Mouse (Mus musculus) bone marrow macrophage, adult 2 months (primary cell): ENCODE results near the gene Dido1. TPM values are rescaled to one million over a fixed set of nuclear protein-coding genes. Genes with fewer than 3 reads are reported as not detected.

Experiments
- H3K27ac ChIP-seq: 2 replicates; pipeline ENCODE4 v1.5.1; 2012; ENCODE audit warnings: low read depth, low read length; ENCODE audit not compliant: insufficient read depth
- H3K4me1 ChIP-seq: 2 replicates; pipeline ENCODE4 v1.6.1; 2012; ENCODE audit warnings: low read length; ENCODE audit not compliant: control insufficient read depth, insufficient read depth
- H3K4me3 ChIP-seq: 2 replicates; pipeline ENCODE4 v1.5.1; 2012; ENCODE audit warnings: mild to moderate bottlenecking, low read length, moderate library complexity; ENCODE audit not compliant: insufficient read depth
- CTCF ChIP-seq: IDR thresholded peaks from 2 replicates; pipeline ENCODE4 v1.5.1; 2012; ENCODE audit warnings: low read depth, mild to moderate bottlenecking, low read length, moderate library complexity
- POLR2A ChIP-seq: IDR thresholded peaks from 2 replicates; pipeline ENCODE4 v1.6.1; 2012; ENCODE audit warnings: mild to moderate bottlenecking, low read depth, low read length, borderline replicate concordance
- polyA plus RNA-seq: library from polyadenylated mRNA; stranded (reverse); fragments of >200 nt; gene quantifications from 2 replicates; pipeline ENCODE4 v1.2.4, GENCODE M21; 2012; ENCODE audit not compliant: missing spikeins, insufficient read depth, insufficient read length

Dido1 gene
- polyA plus RNA-seq, 1 experiment: 30.2 TPM

GRCm38 (mm10) chr2:180646841-180647240, 63.0 kb downstream of the Dido1 start:
- no peaks in the 10 kb centered on the region for H3K4me1 ChIP-seq

GRCm38 (mm10) chr2:180643626-180644025, 66.2 kb downstream of the Dido1 start:
- no peak overlapping the region for H3K4me3 ChIP-seq
- no peak for TF ChIP-seq POLR2A
- no peak for TF ChIP-seq CTCF
- H3K4me1 ChIP-seq: no peaks in the 10 kb centered on the region
- no peak overlapping the region for H3K27ac ChIP-seq

More at GRCm38 (mm10) chr2:180646841-180647240, 63.0 kb downstream of the Dido1 start:
- no peak overlapping the region for H3K27ac ChIP-seq
- TF ChIP-seq POLR2A: no peak
- TF ChIP-seq CTCF: no peak
- no peak overlapping the region for H3K4me3 ChIP-seq

- Histone ChIP-seq H3K27ac (no peak within 1 kb of the TSS), H3K4me1 (no peaks in the 10 kb centered on the region), H3K4me3 (no peak within 1 kb of the TSS)
- no peak for TF ChIP-seq POLR2A
- TF ChIP-seq CTCF: no peak
Observed at GRCm38 (mm10) chr2:180642555-180643260, 67.1 kb downstream of the Dido1 start, which contains the start of gene Tcfl5. Gene Tcfl5, minus strand, starts transcription at chr2:180642708.

GRCm38 (mm10) chr2:180641576-180642554, 67.9 kb downstream of the Dido1 start:
- TF ChIP-seq POLR2A: no peak
- TF ChIP-seq CTCF: no peak
- Histone ChIP-seq H3K4me1 (no peaks in the 10 kb centered on the region), H3K27ac (no peak overlapping the region), H3K4me3 (no peak overlapping the region)

DNA sequence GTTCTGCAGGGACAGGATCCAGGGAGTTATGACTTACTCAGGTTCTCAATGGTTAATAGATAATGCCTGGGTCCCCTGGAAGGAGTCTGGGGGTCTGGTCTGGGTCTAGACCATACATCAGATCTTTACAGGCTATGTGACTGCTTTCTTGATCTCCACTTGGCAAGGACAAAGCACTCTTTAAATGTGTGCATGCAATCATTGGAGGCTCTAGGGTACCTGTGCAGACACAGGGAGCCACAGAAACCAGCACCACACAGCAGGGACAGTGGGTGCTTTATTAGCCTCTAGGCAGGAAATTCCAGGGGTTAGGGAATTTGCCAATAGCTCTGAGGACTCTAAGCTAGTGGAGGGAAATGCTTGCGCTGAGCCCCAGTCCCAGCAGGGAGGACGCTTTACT, 97.9 kb downstream of the Dido1 start:
- no peak overlapping the region for H3K27ac ChIP-seq
- H3K4me3 ChIP-seq: no peak overlapping the region
- no peak for TF ChIP-seq CTCF
- TF ChIP-seq POLR2A: no peak
- no peaks in the 10 kb centered on the region for H3K4me1 ChIP-seq

DNA sequence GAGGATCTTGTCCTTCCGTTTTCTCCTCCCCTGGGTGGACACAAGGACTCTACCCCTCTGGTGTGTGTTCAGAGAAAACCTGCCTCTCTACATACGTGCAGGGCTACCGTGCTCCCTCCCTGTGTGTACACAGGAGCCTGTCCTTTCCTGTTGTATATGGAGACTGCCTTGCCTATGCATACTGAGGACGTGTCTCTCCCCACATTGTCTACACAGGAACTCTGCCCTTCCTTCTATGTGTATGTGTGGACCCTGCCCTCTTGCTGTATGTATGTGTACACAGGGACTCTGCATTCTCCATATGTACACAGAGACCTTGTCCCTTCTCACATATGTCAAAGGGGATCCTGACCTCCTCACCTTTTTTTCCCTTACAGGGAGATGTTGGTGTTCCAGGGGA, 99.5 kb downstream of the Dido1 start:
- Histone ChIP-seq H3K4me1 (no peaks in the 10 kb centered on the region), H3K4me3 (no peak overlapping the region), H3K27ac (no peak overlapping the region)
- TF ChIP-seq CTCF: no peak
- TF ChIP-seq POLR2A: no peak

Other genes starting within 250 kb of the Dido1 start
- not detected in 2 replicates for gene Ntsr1, start 210.0 kb downstream of the Dido1 start, polyA plus RNA-seq
- 13.8 and 15.0 TPM in 2 replicates for gene Mrgbp, start 128.7 kb downstream of the Dido1 start, polyA plus RNA-seq
- 75.4 and 76.8 TPM in 2 replicates for gene Ogfr, start 120.8 kb downstream of the Dido1 start, polyA plus RNA-seq
- 0.28 and 1.8 TPM in 2 replicates for gene Col9a3, start 112.2 kb downstream of the Dido1 start, polyA plus RNA-seq
- gene Tcfl5, start 67.3 kb downstream of the Dido1 start, polyA plus RNA-seq: not detected in 2 replicates
- 52.9 and 53.5 TPM in 2 replicates for gene Gid8, start 118 bp upstream of the Dido1 start, polyA plus RNA-seq
- 6.4 and 6.7 TPM in 2 replicates for gene Slc17a9, start 15.3 kb upstream of the Dido1 start, polyA plus RNA-seq
- not detected in 2 replicates for gene Bhlhe23, start 66.9 kb upstream of the Dido1 start, polyA plus RNA-seq
- gene Ythdf1, start 210.9 kb upstream of the Dido1 start, polyA plus RNA-seq: 32.4 and 34.0 TPM in 2 replicates
- gene Birc7, start 219.0 kb upstream of the Dido1 start, polyA plus RNA-seq: not detected in 2 replicates
- gene Nkain4, start 244.7 kb upstream of the Dido1 start, polyA plus RNA-seq: not detected in 2 replicates